Mouse (Mus musculus) kidney, embryonic 15.5 days (tissue): ENCODE data around the gene Rnf41. TPM values are rescaled to one million over a fixed set of nuclear protein-coding genes. Genes with fewer than 3 reads are reported as not detected.

Experiments
- ATAC-seq: fragments of 200-750 bp; cut with Nextera tagmentation; replicated peaks from 2 replicates; pipeline ENCODE4 v1.8.0; 2017; ENCODE audit warnings: moderate TSS enrichment; ENCODE audit not compliant: low FRiP score
- H3K27ac ChIP-seq: fragments of 300-500 bp; sonication (generic); 2 replicates; pipeline ENCODE4 v1.5.1; 2015; ENCODE audit warnings: mild to moderate bottlenecking, inconsistent platforms
- H3K27me3 ChIP-seq: fragments of 300-500 bp; sonication (generic); 2 replicates; pipeline ENCODE4 v1.6.1; 2015; ENCODE audit warnings: inconsistent platforms
- H3K36me3 ChIP-seq: fragments of 300-500 bp; sonication (generic); 2 replicates; pipeline ENCODE4 v1.6.1; 2015; ENCODE audit warnings: inconsistent platforms
- H3K4me1 ChIP-seq: fragments of 300-500 bp; sonication (generic); 2 replicates; pipeline ENCODE4 v1.6.1; 2015; ENCODE audit warnings: inconsistent platforms
- H3K4me2 ChIP-seq: fragments of 300-500 bp; sonication (generic); 2 replicates; pipeline ENCODE4 v1.6.1; 2015; ENCODE audit warnings: moderate library complexity, mild to moderate bottlenecking, inconsistent platforms
- H3K4me3 ChIP-seq: fragments of 300-500 bp; sonication (generic); replicated peaks from 2 replicates; pipeline ENCODE4 v1.5.1; 2015; ENCODE audit warnings: mild to moderate bottlenecking, inconsistent platforms
- H3K9ac ChIP-seq: fragments of 300-500 bp; sonication (generic); 2 replicates; pipeline ENCODE4 v1.6.1; 2015; ENCODE audit warnings: mild to moderate bottlenecking, inconsistent platforms
- H3K9me3 ChIP-seq: fragments of 300-500 bp; sonication (generic); replicated peaks from 2 replicates; pipeline ENCODE4 v1.6.1; 2016; ENCODE audit warnings: inconsistent platforms
- WGBS: fragments of 180-500 bp; shearing (Covaris S2); methylation state at CpG from one replicate; pipeline ENCODE4 v1.1.7; 2015; ENCODE audit warnings: mixed read lengths; 5-methylcytosine and 5-hydroxymethylcytosine counted together
- polyA plus RNA-seq: library from polyadenylated mRNA; unstranded; fragments of >200 nt; fragmentation: Nextera tagmentation; extraction: Ambion mirVana; gene quantifications from 2 replicates; pipeline ENCODE4 v1.2.1, GENCODE M21; 2015

Rnf41 gene
- polyA plus RNA-seq, 1 experiment from 2014 or later = 45.1 TPM

DNA sequence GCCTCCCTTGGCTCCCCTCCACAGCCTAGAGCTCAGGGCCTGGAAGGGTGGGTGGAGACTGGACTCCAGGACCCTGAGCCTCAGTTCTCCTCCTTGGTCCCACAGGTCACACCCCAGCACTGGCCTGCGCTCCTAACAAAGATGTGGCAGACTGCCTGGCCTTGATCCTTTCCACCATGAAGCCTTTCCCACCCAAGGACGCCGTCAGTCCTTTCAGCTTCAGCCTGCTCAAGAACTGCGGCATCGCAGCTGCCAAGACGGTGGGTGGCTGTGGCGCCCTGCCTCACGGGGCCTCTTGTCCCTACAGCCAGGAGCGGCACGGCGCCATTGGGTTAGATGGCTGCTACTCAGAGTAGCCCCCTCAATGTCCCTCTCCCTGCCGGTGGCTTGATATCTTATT lies 21.1 kb upstream of the Rnf41 start:
- ATAC-seq = no peak
- WGBS = 92% methylated on average over 12 of the region's 12 CpGs

DNA sequence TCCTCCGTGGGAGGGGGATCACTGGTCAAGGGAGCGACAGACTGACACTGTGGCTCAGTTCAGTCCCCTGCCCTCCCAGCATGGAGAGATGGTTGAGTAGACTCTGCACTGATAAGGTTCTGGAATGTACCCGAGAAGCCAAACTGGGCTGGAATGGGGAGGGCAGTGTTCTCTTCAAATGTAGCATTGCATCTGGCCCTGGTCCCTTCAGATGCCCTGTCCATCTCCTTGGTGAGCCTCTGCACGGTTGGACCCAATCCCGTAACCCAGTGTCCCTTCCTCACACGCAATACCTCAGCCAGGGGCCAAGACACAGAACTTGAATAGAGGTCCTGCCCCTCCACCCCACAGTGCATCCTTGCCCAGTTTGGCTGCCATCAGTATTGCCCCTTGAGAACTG lies 19.6 kb upstream of the Rnf41 start:
- no peaks in the 10 kb centered on the region for H3K9me3 ChIP-seq
- H3K27me3 ChIP-seq = no peaks in the 10 kb centered on the region
- ATAC-seq = no peak
- H3K4me3 ChIP-seq = no peak overlapping the region
- H3K36me3 ChIP-seq = peaks cover 100% of the 10 kb centered on the region
- 0 out of 2 replicates have a peak, but pooled peaks cover 12% of the 10 kb centered on the region for H3K4me1 ChIP-seq
- H3K27ac ChIP-seq = no peak overlapping the region
- H3K9ac ChIP-seq = no peak overlapping the region
- WGBS = 73% methylated on average over 6 of the region's 6 CpGs
- no peak overlapping the region for H3K4me2 ChIP-seq

More for the DNA sequence above, 21.1 kb upstream of the Rnf41 start:
- Histone ChIP-seq H3K4me3 (no peak overlapping the region), H3K4me2 (no peak overlapping the region), H3K9ac (no peak overlapping the region), H3K9me3 (no peaks in the 10 kb centered on the region), H3K36me3 (peaks cover 100% of the 10 kb centered on the region), H3K4me1 (0 out of 2 replicates have a peak, but pooled peaks cover 5% of the 10 kb centered on the region), H3K27me3 (no peaks in the 10 kb centered on the region), H3K27ac (no peak overlapping the region)

DNA sequence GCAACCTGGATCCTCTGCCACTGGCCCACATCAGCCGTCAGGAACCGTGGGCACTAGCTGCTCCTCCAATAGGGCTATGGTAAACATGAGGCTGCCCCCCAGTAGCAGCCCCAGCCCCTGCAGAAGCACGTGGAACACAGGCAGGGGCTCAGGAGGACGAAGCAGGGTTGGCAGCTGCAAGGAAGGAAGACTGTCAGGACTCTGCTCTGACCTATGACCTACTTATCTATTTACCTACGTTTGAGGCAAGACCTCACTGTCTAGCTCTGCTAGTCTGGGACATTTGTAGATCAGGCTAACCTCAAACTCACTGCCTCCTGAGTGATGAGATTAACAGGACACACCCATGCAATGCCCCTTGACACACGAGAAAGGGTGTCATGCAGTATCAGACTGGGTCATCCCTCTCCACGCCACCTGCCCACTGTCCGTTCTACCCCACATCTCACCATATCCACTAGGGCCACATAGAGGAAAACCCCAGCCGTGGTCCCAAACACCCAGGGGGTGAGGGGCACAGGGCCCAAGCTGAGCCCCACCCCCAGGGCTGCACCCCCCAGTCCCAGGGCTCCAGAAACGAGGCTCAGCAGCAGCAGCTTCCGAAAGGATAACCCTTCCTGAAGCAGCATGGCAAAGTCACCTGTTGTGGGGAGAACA lies 15.3 kb upstream of the Rnf41 start:
- Histone ChIP-seq H3K27me3 (no peaks in the 10 kb centered on the region), H3K4me3 (no peak overlapping the region), H3K27ac (no peak overlapping the region), H3K4me2 (no peak overlapping the region), H3K9me3 (no peaks in the 10 kb centered on the region), H3K4me1 (peaks cover 32% of the 10 kb centered on the region), H3K9ac (no peak overlapping the region), H3K36me3 (peaks cover 60% of the 10 kb centered on the region)
- no peak for ATAC-seq
- WGBS = 67% methylated on average over 11 of the region's 11 CpGs

DNA sequence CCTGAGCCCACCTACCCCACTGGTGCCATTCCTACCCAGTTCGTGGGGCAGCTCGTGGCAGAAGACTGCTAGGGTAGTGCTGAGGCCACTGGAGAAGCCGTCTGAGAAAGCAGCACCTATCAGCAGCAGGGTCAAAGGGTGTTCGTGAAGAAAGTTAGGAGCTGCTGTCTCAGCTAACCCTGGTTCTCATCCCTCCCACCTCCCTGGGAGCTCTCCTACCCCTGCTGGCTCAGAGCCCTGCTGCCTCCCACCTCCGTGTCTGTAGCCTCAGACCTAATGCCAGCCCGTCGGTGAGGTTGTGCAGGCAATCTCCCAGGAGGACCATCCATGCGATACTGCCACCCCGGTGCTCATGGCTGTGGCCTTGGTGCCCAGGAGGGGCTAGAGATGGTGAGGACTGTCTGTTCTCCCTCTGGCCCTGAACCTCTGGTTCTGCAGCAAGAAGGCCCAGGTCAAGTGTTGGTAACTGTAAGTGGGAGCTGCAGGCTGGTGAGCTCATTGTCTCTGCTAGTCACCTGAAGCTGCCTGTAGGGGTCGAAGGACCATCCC lies 14.7 kb upstream of the Rnf41 start:
- WGBS = 67% methylated on average over 10 of the region's 10 CpGs
- no peak overlapping the region for H3K4me3 ChIP-seq
- H3K27ac ChIP-seq = no peak overlapping the region
- H3K27me3 ChIP-seq = no peaks in the 10 kb centered on the region
- no peak for ATAC-seq
- H3K4me2 ChIP-seq = no peak overlapping the region
- H3K4me1 ChIP-seq = peaks cover 34% of the 10 kb centered on the region
- peaks cover 53% of the 10 kb centered on the region for H3K36me3 ChIP-seq
- no peaks in the 10 kb centered on the region for H3K9me3 ChIP-seq
- H3K9ac ChIP-seq = no peak overlapping the region

DNA sequence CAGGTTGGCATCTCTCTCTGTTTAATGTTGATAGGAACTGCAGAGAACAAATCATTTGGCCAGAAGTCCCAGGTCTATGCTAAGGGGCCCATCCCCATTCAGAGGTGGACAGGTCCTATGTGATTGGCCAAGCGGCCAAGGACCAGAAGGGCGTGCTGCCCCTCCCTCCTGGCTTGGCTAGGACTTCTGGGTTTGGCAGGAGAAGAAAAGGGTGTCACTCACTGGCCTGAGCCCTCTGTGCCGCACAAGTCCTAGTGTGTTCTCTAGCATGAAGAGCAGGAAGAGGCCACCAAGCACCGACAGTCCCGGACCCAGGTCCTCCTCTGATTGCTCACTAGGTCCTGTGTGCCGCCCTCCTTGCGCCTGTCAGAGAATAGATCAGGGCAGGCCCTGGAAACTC lies 14.0 kb upstream of the Rnf41 start:
- H3K27ac ChIP-seq = no peak overlapping the region
- 55% methylated on average over 7 of the region's 7 CpGs for WGBS
- H3K4me2 ChIP-seq = no peak overlapping the region
- H3K9ac ChIP-seq = no peak overlapping the region
- H3K4me3 ChIP-seq = no peak overlapping the region
- ATAC-seq = no peak
- no peaks in the 10 kb centered on the region for H3K27me3 ChIP-seq
- no peaks in the 10 kb centered on the region for H3K9me3 ChIP-seq
- peaks cover 34% of the 10 kb centered on the region for H3K4me1 ChIP-seq
- H3K36me3 ChIP-seq = peaks cover 47% of the 10 kb centered on the region

DNA sequence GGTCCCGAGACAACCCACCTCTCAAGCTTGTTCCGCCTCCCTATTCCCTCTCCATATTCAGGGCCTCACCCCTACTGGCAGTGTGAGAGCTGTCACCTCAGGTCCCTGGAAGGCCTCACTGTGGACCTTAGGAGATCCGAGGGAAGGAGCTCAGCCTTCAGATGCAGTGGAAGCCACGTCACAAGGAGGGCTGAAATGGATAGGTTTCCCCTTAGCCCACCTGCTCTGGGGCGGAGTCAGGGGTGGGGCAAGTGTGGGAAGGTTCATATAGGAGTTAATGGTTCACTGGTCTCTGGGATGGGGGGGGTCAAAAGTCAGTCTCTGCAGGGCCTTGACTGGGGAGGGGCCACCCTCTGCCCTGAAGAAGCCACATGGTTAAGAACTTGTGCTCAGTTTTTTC lies 11.1 kb upstream of the Rnf41 start:
- Histone ChIP-seq H3K36me3 (peaks cover 19% of the 10 kb centered on the region), H3K4me3 (peak overlapping the region; percentile 29), H3K4me2 (peak overlapping the region; percentile 48), H3K27ac (peak overlapping the region; percentile 66), H3K9ac (no peak overlapping the region), H3K9me3 (no peaks in the 10 kb centered on the region), H3K27me3 (no peaks in the 10 kb centered on the region), H3K4me1 (peaks cover 29% of the 10 kb centered on the region)
- ATAC-seq = peak; percentile 83
- WGBS = 20% methylated on average over 5 of the region's 5 CpGs

DNA sequence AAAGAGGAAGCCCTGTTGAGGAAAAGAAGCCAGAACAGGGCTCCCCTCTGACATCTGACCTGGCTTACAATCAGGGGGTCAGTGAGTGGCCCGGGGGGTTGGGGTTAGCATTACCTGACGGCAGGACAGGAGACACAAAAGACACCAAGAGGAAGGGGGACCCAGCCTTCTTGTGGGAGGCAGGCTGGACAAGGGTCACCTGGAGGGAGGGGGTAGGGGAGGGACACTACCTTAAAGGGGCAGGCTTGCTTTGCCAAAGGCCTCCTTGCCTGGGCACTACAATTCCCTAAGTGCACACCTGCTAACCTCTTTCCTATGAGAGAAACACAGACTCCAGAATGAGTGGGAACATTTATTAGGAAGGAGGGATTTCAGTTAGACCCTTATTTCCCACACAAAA lies 10.4 kb upstream of the Rnf41 start, which contains the start of gene Slc39a5:
Slc39a5 (minus strand) TSS at position 174 of the 400 bp plus-strand sequence.
- Histone ChIP-seq H3K27ac (peak within 1 kb of the TSS; percentile 66), H3K4me3 (peak within 1 kb of the TSS; percentile 29), H3K27me3 (no peaks in the 10 kb centered on the region), H3K36me3 (peaks cover 19% of the 10 kb centered on the region), H3K4me2 (peak within 1 kb of the TSS; percentile 48), H3K9ac (no peak within 1 kb of the TSS), H3K4me1 (peaks cover 29% of the 10 kb centered on the region), H3K9me3 (no peaks in the 10 kb centered on the region)
- ATAC-seq = no peak; the same call in 1 of the 2 replicates
- WGBS = 14% methylated on average over 2 of the region's 2 CpGs

DNA sequence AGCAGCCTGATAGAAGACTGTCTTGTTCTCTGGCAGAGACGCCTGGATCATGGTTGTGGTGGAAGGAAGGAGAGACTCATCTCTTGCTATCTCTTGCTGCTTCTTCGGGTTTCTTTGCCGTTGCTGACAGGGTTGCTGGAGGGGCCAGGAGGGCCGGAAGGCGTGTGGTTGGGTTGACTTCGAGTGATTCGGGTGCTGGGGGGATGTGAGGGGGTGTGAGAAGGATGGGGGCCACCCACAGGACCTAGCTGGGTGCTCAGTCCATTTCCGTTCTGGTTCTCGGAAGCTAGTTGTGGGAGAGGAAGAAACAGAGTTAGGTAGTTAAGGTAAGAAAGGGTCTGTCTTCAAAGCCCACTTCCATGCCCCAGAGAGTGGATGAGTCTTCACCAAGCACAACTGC lies 9.8 kb upstream of the Rnf41 start:
- Histone ChIP-seq H3K4me2 (no peak overlapping the region), H3K4me3 (no peak overlapping the region), H3K9ac (no peak overlapping the region), H3K27me3 (no peaks in the 10 kb centered on the region), H3K27ac (no peak overlapping the region), H3K9me3 (no peaks in the 10 kb centered on the region), H3K36me3 (peaks cover 19% of the 10 kb centered on the region), H3K4me1 (peaks cover 25% of the 10 kb centered on the region)
- no peak for ATAC-seq
- WGBS = 78% methylated on average over 9 of the region's 9 CpGs

DNA sequence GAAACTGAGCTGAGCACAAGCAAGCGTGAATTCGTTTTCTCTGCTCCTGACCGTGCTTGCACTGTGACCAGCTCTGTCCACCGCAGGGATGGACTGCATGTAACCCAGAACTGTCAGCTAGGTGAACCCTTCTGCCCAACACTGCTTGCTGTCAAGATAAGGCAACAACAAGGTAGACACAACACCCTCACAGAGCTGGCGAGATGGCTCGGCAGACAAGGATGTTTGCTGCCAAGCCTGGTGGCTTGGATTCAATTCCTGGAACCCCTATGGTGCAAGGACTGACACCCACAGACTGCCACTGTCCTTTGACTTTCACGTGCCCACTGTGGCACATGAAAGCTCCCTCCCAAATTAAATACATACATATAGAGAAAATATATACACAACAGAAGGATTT lies 7.5 kb upstream of the Rnf41 start:
- no peak overlapping the region for H3K9ac ChIP-seq
- no peak overlapping the region for H3K4me2 ChIP-seq
- no peaks in the 10 kb centered on the region for H3K27me3 ChIP-seq
- H3K9me3 ChIP-seq = no peaks in the 10 kb centered on the region
- no peak for ATAC-seq
- H3K4me3 ChIP-seq = no peak overlapping the region
- WGBS = 85% methylated on average over 7 of the region's 7 CpGs
- peaks cover 31% of the 10 kb centered on the region for H3K4me1 ChIP-seq
- H3K27ac ChIP-seq = no peak overlapping the region
- H3K36me3 ChIP-seq = peaks cover 21% of the 10 kb centered on the region

DNA sequence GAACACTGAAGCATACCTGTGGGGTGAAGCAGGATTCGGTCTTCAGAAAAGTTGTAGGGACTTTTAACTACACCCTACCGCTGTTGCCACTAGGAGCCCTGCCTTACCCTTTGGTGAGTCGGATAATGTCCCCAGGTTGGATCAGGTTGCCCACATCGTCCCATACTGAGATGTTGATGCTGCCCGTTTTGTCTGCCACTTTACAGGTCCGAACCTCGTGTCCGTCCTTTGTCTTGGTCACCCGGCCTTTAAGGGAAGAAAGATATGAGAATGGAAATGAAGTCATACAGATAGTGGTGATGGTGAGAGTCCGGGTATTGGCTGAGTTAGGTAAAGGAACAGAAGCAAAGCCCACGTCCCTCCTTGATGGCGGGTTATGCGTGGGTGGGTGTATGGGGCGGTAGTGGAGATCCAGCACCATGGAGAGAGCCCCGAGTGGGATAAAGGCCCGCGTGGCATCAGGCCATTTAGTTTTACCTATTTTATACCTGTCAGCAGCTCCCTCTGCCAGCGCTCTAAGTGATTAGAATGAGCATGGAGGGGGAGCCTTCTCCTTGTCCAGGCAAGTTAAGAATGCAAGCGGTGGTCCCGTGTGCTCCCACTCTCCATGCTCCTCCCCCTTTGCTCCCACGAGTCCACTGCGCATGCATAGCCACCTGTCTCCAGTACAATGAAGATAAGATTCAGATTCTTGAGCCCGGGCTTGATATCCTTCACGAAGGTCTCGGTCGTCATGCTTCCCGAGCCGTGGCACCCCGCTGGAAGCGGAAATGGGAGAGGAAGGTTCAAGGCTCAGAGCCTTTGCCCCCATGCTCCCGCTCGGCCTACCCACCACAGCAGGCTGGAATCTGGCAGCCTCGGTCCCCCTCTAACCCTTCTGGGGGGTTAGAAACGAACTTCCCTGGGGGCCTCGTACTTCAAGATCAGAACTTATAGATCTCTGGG lies 2.6 kb upstream of the Rnf41 start:
- Histone ChIP-seq H3K4me3 (peak overlapping the region; percentile 67), H3K4me1 (peaks cover 46% of the 10 kb centered on the region), H3K27ac (peak overlapping the region; percentile 34), H3K9ac (peak overlapping the region; percentile 61), H3K36me3 (peaks cover 26% of the 10 kb centered on the region), H3K4me2 (peak overlapping the region; percentile 96), H3K27me3 (no peaks in the 10 kb centered on the region), H3K9me3 (no peaks in the 10 kb centered on the region)
- ATAC-seq = no peak
- WGBS = 16% methylated on average over 35 of the region's 35 CpGs

DNA sequence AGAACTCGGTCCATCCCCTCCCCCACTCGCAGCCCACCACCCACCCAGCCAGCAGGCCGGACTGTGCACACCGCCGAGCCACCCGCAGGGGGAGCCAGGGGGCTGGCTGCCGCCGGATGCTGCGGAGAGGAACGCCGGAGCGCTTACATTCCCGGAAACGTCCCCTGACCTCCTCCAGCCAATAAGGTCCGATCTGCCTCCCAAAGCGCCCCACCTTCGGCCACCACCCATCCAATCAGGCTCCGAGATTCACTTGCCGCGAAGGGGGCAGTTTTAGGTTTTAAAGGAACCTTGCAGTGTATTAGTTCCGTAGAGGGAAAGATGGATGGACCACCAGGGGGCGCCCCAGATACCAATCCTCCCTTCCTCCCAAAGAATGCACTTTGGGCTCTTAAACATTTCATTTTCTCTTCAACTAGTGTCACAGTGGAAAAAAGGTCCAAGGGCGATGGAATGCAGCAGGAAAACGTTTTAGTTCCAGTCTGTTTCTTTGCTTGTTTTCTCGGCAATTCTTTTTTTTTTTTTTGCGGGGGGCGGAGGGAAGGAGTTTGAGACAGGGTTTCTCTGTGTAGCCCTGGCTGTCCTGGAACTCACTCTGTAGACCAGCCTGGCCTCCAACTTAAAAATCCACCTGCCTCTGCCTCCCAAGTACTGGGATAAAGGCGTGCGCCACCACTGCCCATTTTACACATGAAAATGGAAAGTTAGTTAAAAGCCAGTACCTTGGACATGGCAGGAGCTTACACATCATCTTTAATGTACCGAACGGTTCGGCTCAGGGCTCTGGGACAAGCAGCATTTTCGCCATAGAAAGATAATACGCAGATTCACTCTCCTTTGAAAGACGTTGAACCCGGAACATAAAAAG lies 1.5 kb upstream of the Rnf41 start:
- no peaks in the 10 kb centered on the region for H3K27me3 ChIP-seq
- ATAC-seq = peak; percentile 88
- peaks cover 56% of the 10 kb centered on the region for H3K4me1 ChIP-seq
- peak overlapping the region; percentile 78 for H3K9ac ChIP-seq
- H3K27ac ChIP-seq = peak overlapping the region; percentile 97
- H3K4me2 ChIP-seq = peak overlapping the region; percentile 96
- no peaks in the 10 kb centered on the region for H3K9me3 ChIP-seq
- 6% methylated on average over 36 of the region's 36 CpGs for WGBS
- peak overlapping the region; percentile 67 for H3K4me3 ChIP-seq
- peaks cover 36% of the 10 kb centered on the region for H3K36me3 ChIP-seq
